Mouse (Mus musculus): ENCODE results near the gene Zfp963.

- TF ChIP-seq CTCF (IDR thresholded peaks at IDR 0.05; ENCODE audit: extremely low read depth, insufficient read depth, insufficient read length, insufficient replicate concordance) = no peak
- no peak for TF ChIP-seq POLR2A (IDR thresholded peaks at IDR 0.05; ENCODE audit: low read depth, low read length)
Measured at GRCm38 (mm10) chr8:69790364-69790763, 40.6 kb upstream of the Zfp963 start.

Measured in spleen, adult 2 months (tissue).